Comparison of ENCODE assay signal across 13 mouse cellular contexts in genomic region chr1:57332040-57332439, GRCm38 (mm10).
"Had no signal": no experiment of that assay in that cellular context is flagged by ENCODE, and none has a peak within 500 bp of the region (broad histone marks: within the 10 kb centered on the region; RNA-seq: fewer than 3 reads in every experiment).

No protein-coding gene starts in this region.

- H3K36me3 ChIP-seq: midbrain, embryonic 13.5 days; midbrain, embryonic 15.5 days; neural tube, embryonic 12.5 days had no signal

- H3K4me1 ChIP-seq: neural tube, embryonic 12.5 days had no signal

- H3K4me3 ChIP-seq: megakaryocyte, embryonic 14.5 days; midbrain, embryonic 13.5 days; midbrain, embryonic 15.5 days; neural tube, embryonic 12.5 days had no signal

- DNase-seq: lung, adult 18-20 months; lung, embryonic 14.5 days; lung, postnatal 14 days; lung, postnatal 36 days; right cerebral cortex, postnatal 14 days; thymus, adult 2 months; thymus, postnatal 25 days; thymus, postnatal 4 days had no signal

- H3K27me3 ChIP-seq: megakaryocyte, embryonic 14.5 days; midbrain, embryonic 15.5 days; neural tube, embryonic 12.5 days had no signal

- H3K27ac ChIP-seq: macrophage; midbrain, embryonic 13.5 days; midbrain, embryonic 15.5 days; neural tube, embryonic 12.5 days had no signal

- H3K9ac ChIP-seq: lung, embryonic 14.5 days; midbrain, embryonic 13.5 days; midbrain, embryonic 15.5 days; neural tube, embryonic 12.5 days had no signal

- H3K9me3 ChIP-seq: midbrain, embryonic 13.5 days; midbrain, embryonic 15.5 days; neural tube, embryonic 12.5 days had no signal
